Mouse (Mus musculus) heart, embryonic 16.5 days (tissue): Measurements from ENCODE around the gene 5730522E02Rik. TPM values are rescaled to one million over a fixed set of nuclear protein-coding genes. Genes with fewer than 3 reads are reported as not detected.

ENCODE experiments used
- ATAC-seq: fragments of 200-750 bp; cut with Nextera tagmentation; replicated peaks from 2 replicates; pipeline ENCODE4 v1.8.0; 2017; ENCODE audit warnings: moderate number of reproducible peaks; ENCODE audit not compliant: insufficient read depth, low FRiP score; ENCODE audit errors: extremely low read depth
- H3K27ac ChIP-seq: fragments of 300-500 bp; sonication (generic); 2 replicates; pipeline ENCODE4 v1.5.1; 2014; ENCODE audit warnings: mild to moderate bottlenecking, low read length, control low read depth, moderate library complexity
- H3K27me3 ChIP-seq: fragments of 300-500 bp; sonication (generic); 2 replicates; pipeline ENCODE4 v1.6.1; 2014; ENCODE audit warnings: low read length, mixed read lengths; ENCODE audit not compliant: control insufficient read depth, insufficient read depth
- H3K36me3 ChIP-seq: fragments of 300-500 bp; sonication (generic); 2 replicates; pipeline ENCODE4 v1.6.1; 2014; ENCODE audit not compliant: control insufficient read depth, insufficient read depth
- H3K4me1 ChIP-seq: fragments of 300-500 bp; sonication (generic); 2 replicates; pipeline ENCODE4 v1.6.1; 2014; ENCODE audit warnings: low read length, mixed read lengths; ENCODE audit not compliant: control insufficient read depth, insufficient read depth
- H3K4me2 ChIP-seq: fragments of 300-500 bp; sonication (generic); 2 replicates; pipeline ENCODE4 v1.6.1; 2014; ENCODE audit warnings: low read depth, mild to moderate bottlenecking, control low read depth, low read length
- H3K4me3 ChIP-seq: fragments of 300-500 bp; sonication (generic); 2 replicates; pipeline ENCODE4 v1.5.1; 2014; ENCODE audit warnings: mild to moderate bottlenecking, control low read depth, low read length
- H3K9ac ChIP-seq: fragments of 300-500 bp; sonication (generic); 2 replicates; pipeline ENCODE4 v1.6.1; 2014; ENCODE audit warnings: low read length, control low read depth
- H3K9me3 ChIP-seq: fragments of 300-500 bp; sonication (generic); replicated peaks from 2 replicates; pipeline ENCODE4 v1.6.1; 2016; ENCODE audit warnings: low read length; ENCODE audit not compliant: control insufficient read depth
- WGBS: fragments of 180-500 bp; shearing (Covaris S2); extraction: QIAGEN DNeasy Blood & Tissue Kit; methylation state at CpG from one replicate; pipeline ENCODE4 v1.1.7; 2014; 5-methylcytosine and 5-hydroxymethylcytosine counted together
- polyA plus RNA-seq: library from polyadenylated mRNA; unstranded; fragments of >200 nt; fragmentation: Nextera tagmentation; extraction: Ambion mirVana; gene quantifications from 2 replicates; pipeline ENCODE4 v1.2.1, GENCODE M21; 2015

5730522E02Rik gene
- polyA plus RNA-seq, 1 experiment from 2014 or later: 0.84 TPM

DNA sequence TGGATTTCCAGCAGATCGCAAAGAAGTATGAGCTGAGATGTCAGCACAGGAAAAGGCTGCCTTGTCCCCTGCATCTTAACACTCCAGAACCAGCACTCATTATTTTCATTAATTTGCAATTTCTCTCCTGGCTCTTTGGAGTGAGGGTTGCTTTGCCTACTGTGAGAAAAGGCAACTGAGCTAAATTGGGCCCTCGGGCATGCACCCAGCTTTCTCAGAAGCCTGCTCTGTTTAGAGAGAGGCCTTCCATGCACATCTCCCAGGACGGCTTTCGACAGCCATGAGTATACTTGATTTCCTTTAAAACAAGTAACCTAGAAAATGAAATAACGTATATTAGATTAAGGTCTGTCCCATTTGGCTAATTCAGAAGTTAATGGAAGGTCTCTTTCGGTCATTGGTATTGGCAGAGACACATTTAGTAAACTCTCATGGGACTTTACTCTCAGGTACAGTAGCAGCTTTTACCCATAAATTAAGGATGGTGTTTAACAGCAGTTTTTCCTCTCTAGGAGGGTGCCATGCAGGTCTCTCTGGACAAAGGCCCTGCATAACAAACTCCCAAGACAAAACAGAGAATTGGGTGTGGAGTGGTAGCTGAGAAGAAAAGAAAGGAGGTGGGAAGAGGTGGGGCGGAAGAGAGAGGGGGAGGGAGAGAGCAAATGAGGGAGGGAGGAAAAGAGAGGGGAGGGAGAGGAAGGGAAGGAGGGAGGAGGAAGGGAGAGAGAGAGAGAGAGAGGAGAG lies 457.2 kb downstream of the 5730522E02Rik start:
- Histone ChIP-seq H3K9ac (no peak overlapping the region), H3K4me2 (no peak overlapping the region), H3K27me3 (no peaks in the 10 kb centered on the region), H3K4me3 (no peak overlapping the region), H3K4me1 (no peaks in the 10 kb centered on the region), H3K36me3 (no peaks in the 10 kb centered on the region), H3K9me3 (no peaks in the 10 kb centered on the region), H3K27ac (no peak overlapping the region)
- WGBS: 79% methylated on average over 7 of the region's 7 CpGs
- ATAC-seq: no peak

DNA sequence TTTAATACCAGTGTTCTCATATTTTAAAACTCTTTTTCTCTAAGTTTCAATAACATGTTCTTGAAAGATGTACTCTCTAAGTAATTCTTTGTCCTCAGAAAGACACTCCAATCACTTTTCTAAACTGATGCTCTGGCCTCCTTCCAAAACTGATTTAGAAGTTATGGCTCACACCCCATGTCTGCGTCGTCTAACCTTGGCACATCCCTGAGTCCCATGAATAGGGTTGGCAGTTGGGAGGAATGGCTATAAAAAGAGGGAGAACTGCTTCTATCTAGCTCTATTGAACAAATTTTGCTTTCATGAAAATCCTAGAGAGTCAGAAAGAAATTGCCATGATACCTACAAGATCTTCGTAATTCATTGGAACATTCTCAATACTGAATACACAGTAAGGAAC lies 458.1 kb downstream of the 5730522E02Rik start:
- no peak for ATAC-seq
- Histone ChIP-seq H3K27ac (no peak overlapping the region), H3K36me3 (no peaks in the 10 kb centered on the region), H3K4me1 (no peaks in the 10 kb centered on the region), H3K4me2 (no peak overlapping the region), H3K27me3 (no peaks in the 10 kb centered on the region), H3K4me3 (no peak overlapping the region), H3K9ac (no peak overlapping the region), H3K9me3 (no peaks in the 10 kb centered on the region)
- WGBS: 84% methylated on average over 3 of the region's 3 CpGs

DNA sequence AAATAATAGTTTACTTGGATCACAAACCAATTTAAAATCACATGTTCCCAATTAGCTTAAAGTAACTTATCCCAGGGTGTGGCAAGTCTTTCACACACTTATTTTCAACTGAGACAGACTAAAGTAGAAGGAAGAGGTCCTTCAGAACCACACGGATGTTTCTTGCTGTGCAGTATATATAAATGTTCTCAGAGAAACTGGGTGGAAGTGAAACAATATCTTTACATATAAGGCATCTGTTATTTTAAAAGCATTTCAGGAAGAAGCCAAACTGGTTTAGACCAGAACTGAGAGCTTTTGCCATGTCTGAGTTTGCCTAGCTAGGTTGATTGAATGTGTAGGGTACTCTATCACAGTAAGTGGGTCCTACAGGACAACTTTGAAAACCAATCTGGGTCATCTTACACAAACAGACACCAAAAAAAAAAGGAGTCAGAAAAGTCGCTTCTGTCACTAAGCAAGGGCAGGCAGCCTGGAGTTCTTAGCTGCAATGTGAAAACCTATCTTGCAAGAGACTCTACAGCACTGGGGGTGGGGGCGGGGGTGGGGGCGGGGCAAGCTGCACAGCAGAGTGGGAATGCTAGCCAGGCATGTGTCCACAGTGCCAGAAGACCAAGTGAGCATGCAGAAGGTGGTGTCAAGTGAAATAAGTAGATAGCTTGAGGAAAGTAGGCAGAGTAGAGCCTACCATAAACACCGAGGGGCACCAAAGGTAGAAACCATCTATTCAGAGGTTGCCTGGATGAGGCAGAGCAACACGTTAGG lies 463.3 kb downstream of the 5730522E02Rik start:
- no peak for ATAC-seq
- no peaks in the 10 kb centered on the region for H3K4me1 ChIP-seq
- 46% methylated on average over 6 of the region's 6 CpGs for WGBS
- no peak overlapping the region for H3K9ac ChIP-seq
- no peak overlapping the region for H3K27ac ChIP-seq
- H3K36me3 ChIP-seq: no peaks in the 10 kb centered on the region
- H3K4me2 ChIP-seq: no peak overlapping the region
- H3K27me3 ChIP-seq: no peaks in the 10 kb centered on the region
- no peaks in the 10 kb centered on the region for H3K9me3 ChIP-seq
- no peak overlapping the region for H3K4me3 ChIP-seq

DNA sequence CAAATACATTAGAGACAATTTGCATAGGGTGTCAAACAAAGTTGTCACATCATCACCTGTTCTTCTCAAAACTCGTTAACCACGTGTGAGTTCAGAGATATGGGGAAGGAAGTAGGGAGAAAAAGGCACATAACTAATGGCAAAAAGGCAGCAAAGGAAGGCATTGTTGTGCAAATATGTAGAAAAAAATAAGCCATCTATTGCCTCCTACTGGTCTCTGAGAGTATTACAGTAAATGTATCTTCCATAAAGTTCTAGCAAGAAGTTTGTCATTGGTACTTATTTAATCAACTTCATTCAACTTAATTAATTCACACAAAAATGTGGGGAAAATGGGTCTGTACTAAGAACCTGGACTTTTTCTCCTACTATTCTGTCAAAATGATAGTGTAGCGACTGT lies 466.9 kb downstream of the 5730522E02Rik start:
- WGBS: 73% methylated on average over 3 of the region's 3 CpGs

DNA sequence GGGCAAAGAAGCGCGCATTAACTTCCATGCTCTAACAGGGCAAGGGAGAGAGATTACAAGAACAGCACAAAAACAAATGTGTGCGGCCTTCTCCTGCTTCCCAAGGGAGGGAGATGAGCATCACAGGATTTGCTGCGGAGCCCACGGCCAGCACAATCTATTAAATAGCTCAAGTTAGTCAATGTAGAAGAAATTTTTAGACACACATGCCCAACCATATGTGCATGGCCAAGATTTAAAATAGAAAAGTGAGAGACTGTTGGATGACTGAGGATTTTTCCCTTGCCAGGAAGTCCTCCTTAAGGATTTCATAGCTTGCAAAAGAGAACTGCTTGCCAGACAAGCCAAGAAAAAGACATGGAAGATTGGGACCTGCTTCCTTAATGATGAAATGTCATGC lies 473.3 kb downstream of the 5730522E02Rik start:
- Histone ChIP-seq H3K27ac (no peak overlapping the region), H3K27me3 (no peaks in the 10 kb centered on the region), H3K4me3 (no peak overlapping the region), H3K4me2 (no peak overlapping the region), H3K9me3 (no peaks in the 10 kb centered on the region), H3K9ac (no peak overlapping the region), H3K36me3 (no peaks in the 10 kb centered on the region), H3K4me1 (no peaks in the 10 kb centered on the region)
- no peak for ATAC-seq
- WGBS: 87% methylated on average over 5 of the region's 5 CpGs

More for the DNA sequence above, 466.9 kb downstream of the 5730522E02Rik start:
- Histone ChIP-seq H3K27ac (no peak overlapping the region), H3K36me3 (no peaks in the 10 kb centered on the region), H3K4me1 (no peaks in the 10 kb centered on the region), H3K9ac (no peak overlapping the region), H3K4me3 (no peak overlapping the region), H3K9me3 (no peaks in the 10 kb centered on the region), H3K4me2 (no peak overlapping the region), H3K27me3 (no peaks in the 10 kb centered on the region)
- no peak for ATAC-seq

DNA sequence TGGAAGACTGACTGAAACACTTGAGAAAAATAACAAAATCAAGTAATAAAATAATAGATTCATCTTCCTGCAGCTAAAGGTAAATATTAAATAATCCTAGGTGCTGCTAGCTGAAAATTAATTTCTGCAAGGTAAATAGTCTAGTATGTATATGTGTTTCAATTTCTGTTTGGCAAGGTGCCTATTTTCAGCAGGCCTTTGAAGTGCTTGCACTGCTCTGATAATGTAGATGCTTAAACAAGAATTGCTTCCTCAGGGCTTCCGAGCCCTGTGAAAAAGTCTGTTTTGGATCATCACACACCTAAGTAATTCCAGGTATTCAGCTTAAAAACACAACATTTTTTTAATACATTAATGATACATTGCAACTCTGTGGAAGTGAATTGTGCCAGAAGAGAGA lies 481.1 kb downstream of the 5730522E02Rik start:
- H3K4me1 ChIP-seq: 0 out of 2 replicates have a peak, but pooled peaks cover 3% of the 10 kb centered on the region
- H3K4me3 ChIP-seq: no peak overlapping the region
- no peaks in the 10 kb centered on the region for H3K27me3 ChIP-seq
- WGBS: 37% methylated on average over 1 of the region's 1 CpGs
- no peaks in the 10 kb centered on the region for H3K36me3 ChIP-seq
- H3K27ac ChIP-seq: no peak overlapping the region
- no peak for ATAC-seq
- no peak overlapping the region for H3K9ac ChIP-seq
- no peak overlapping the region for H3K4me2 ChIP-seq
- no peaks in the 10 kb centered on the region for H3K9me3 ChIP-seq

DNA sequence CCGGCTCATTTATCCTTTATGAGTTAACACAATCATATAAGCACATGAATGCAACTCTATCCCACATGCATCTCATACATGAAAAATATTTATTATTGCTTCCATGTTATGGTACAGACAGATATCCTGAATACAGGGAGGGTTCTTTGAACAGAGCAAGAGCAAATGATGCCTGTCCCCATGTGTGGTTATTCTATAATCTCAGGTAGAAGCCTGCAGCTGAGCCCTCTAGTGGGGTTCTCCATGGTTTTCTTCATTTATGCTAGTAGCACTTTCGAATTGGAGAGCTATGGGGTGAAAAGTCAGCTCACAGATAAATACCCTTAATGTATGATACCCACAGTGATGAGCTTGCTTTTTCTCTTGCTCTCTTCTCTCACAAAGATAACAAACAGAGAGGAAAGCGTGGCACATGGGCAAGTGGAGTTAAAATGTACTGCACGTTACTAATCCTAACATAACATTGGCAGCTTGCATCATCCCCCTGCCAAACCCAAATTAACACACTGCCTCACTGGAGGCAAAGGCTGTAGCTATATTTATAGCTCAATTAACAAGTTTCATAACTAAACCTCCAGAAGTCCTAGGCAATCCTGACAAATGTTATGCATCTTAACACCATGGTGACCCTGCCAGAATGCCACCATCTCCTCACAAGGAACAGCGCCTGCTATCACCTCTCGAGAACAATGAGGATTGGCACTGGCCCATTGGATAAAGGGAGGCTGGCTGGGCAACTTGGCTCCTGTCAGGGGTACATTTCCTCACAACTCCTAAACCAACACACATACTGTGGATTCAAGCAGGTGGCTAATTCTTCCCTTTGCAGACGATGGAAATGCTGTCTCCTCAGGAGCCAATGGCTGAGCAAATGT lies 494.9 kb downstream of the 5730522E02Rik start:
- 69% methylated on average over 7 of the region's 7 CpGs for WGBS
- Histone ChIP-seq H3K9me3 (no peaks in the 10 kb centered on the region), H3K4me2 (no peak overlapping the region), H3K27me3 (no peaks in the 10 kb centered on the region), H3K27ac (no peak overlapping the region), H3K36me3 (no peaks in the 10 kb centered on the region), H3K9ac (no peak overlapping the region), H3K4me1 (no peaks in the 10 kb centered on the region), H3K4me3 (no peak overlapping the region)
- no peak for ATAC-seq

DNA sequence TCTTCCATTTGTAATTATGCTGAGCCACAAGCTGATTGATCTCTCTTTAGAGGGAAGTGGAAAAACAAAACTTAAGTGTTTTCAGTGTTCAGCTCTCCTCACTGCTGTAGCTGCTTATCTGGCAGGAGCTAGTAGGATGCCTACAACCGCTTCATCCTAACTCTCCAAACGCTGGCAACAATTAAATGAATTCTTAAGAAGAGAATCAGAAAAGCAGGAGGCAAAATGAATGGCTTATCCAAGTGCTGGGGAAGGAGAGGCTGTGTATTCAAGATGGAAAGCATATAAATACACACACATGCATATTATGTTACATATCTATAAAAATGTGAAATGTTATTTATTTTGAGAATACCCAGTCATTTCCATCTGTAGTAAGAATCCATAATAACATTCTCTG lies 500.0 kb downstream of the 5730522E02Rik start:
- Histone ChIP-seq H3K4me3 (no peak overlapping the region), H3K27ac (no peak overlapping the region), H3K4me1 (no peaks in the 10 kb centered on the region), H3K36me3 (no peaks in the 10 kb centered on the region), H3K4me2 (no peak overlapping the region), H3K9ac (no peak overlapping the region), H3K9me3 (no peaks in the 10 kb centered on the region), H3K27me3 (no peaks in the 10 kb centered on the region)
- ATAC-seq: no peak
- WGBS: 56% methylated on average over 2 of the region's 2 CpGs
